Mouse (Mus musculus) heart, adult 2 months (tissue): Measurements from ENCODE around the gene Mrpl53.

Source experiments
- CTCF ChIP-seq: fragments of 200-600 bp; IDR thresholded peaks from 2 replicates; pipeline ENCODE4 v1.8.1; 2022; ENCODE audit warnings: antibody characterized with exemption, mild to moderate bottlenecking, moderate library complexity
- EP300 ChIP-seq: fragments of 200-500 bp; IDR thresholded peaks from 2 replicates; pipeline ENCODE4 v1.6.1; 2011; ENCODE audit warnings: low read depth, low read length, control low read depth; ENCODE audit not compliant: insufficient read depth

GRCm38 (mm10) chr6:83132176-83132919 is 23.5 kb downstream of the Mrpl53 start:
- no peak for TF ChIP-seq CTCF
- no peak for TF ChIP-seq EP300
